Mouse (Mus musculus): ENCODE data around the gene Mlxipl. TPM values are rescaled to one million over a fixed set of nuclear protein-coding genes. Genes with fewer than 3 reads are reported as not detected.

Mlxipl gene
- polyA plus RNA-seq, 1 experiment, result 6.0 TPM

DNA sequence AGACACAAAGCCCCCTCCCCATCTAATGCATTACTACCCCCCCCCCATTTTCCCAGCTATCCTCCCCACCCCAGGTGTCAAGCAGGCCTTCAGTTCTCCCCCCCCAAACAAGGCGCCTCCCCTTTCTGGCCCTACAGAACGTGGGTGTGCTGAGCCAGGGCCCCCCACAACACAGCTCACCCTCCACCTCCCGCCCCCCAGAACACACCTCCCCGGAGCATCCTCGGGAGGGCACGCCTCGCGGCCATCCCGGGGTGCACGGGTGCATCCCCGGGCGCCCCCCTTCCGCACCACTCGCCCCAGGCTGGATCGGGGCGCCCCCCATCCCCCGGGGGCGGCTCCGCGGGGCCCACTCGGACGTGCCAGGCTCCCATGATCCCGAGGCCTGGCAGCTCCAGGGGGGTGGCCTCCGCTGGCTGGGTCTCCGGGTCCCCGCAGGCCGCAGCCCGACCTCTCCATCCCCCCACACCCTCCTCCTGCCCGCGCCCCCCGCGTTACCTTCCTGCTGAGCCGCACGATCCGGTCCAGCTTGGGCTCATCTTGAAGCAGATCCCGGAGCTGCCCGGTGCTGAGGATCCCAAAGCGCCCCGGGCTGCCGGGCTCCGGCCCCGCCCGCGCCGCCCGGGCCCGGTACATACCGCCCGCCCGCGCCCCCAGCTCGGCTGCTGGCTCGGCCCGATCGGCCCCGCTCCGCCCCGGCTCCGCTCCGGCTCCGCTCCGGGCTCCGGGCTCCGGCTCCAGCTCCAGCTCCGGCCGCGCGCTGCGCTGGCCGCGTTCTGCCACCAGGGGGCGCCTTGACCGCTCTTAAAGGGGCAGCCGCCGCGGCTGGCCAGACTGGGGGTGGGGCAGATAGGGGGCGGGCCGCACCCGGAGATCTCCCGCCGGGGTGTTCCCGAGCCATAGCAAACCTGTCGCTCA, 11.9 kb upstream of the Mlxipl start, which contains the start of gene Vps37d:
TSS of gene Vps37d (minus strand) at position 703 of the 918 bp plus-strand sequence.
- peak; percentile 69 to 97 for DNase-seq (ENCODE audit: extremely low spot score in 1 of 2, low spot score in 1 of 2)

DNA sequence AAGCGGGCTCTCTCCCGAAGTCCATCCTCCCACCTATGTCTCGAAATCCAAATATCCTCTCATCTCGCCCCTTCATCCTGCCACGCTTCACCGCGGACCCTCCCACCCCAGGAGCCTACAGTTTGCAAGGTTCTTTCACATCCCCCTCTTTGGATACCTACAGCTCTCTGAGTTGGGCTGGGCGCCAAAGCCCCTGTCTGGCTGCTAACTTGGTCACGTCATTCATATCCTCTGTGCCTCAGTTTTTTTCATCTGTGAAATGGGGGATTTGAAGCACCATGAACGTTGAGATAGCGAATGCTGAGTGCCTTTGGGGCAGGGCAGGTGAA, 11.2 kb upstream of the Mlxipl start:
- DNase-seq (ENCODE audit: extremely low spot score in 1 of 2, low spot score in 1 of 2), result no peak

DNA sequence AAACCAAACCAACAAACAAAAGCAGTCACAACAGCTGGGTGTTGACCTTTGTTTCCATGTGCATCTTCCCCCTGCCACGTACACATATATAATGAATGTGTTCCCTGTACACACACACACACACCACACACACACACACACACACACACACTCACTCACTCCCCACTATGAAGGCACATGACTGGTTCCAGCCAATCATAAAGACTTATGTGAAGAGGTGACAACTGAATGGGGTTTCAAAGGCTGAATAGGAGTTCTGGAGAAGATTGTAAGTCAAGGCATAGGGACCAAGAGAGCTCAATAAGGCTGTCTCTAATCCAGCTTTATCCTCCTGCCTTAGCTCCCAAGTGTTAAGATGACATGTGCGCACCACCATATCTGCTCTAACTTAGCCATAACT, 10.1 kb upstream of the Mlxipl start:
- DNase-seq (ENCODE audit: extremely low spot score in 1 of 2, low spot score in 1 of 2), result no peak

DNA sequence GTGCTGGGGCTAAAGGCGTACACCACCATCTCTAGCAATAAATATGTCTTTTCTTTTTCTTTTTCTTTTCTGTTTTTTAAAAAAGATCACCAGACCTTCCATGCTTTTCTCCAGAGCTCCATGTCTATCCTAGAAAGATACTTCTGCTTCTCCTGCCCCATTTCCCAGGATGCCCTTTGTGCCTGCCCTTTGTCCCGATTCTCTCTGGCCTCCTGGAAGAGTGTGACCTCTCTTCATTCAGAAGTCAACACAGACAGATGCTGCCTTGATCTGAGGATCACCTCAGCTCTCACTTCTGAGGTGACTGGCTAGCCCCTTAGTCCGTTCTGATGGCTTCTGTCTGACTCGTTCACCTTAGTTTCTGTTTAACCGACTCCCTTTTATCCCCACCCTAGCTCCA, 9.2 kb upstream of the Mlxipl start:
- no peak for DNase-seq (ENCODE audit: extremely low spot score in 1 of 2, low spot score in 1 of 2)

DNA sequence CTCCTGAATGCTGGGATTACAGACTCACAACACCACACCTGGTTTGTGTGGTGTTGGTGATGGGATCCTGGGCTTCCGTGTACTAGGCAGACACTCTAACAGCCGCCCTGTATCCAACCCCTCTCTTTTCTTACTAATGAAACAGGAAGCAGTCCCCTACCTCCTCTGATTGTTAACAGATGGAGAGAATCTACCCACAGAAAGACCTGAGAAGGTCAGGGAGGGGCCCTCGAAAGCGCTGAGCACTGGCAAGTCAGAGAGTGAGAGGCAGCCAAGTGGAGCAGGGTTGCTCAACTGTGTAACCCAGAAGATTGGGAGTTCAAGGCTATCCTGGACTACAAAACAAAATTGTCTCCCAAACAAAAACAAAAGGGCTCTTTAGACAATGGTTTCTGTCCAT, 2.8 kb upstream of the Mlxipl start:
- no peak for DNase-seq (ENCODE audit: extremely low spot score in 1 of 2, low spot score in 1 of 2)

DNA sequence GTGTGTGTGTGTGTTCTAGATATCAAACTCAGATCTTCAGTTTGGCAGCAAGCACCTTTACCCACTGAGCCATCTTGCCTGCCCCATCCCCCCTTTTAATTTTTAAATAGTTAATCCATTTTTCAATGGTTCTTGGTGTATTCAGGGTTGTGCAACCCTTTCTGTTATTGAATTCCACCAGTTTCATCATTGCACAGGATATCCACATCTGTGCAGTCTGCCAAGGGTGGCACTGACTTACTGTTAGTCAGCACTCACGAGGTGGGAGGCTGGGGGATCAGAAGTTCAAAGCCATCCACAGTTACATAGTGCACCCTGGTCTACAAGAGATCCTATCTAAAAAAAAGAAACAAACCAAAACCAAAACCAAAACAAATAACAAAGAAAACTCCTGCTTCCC, 11.3 kb downstream of the Mlxipl start:
- no peak for DNase-seq (ENCODE audit: extremely low spot score in 1 of 2, low spot score in 1 of 2)

DNA sequence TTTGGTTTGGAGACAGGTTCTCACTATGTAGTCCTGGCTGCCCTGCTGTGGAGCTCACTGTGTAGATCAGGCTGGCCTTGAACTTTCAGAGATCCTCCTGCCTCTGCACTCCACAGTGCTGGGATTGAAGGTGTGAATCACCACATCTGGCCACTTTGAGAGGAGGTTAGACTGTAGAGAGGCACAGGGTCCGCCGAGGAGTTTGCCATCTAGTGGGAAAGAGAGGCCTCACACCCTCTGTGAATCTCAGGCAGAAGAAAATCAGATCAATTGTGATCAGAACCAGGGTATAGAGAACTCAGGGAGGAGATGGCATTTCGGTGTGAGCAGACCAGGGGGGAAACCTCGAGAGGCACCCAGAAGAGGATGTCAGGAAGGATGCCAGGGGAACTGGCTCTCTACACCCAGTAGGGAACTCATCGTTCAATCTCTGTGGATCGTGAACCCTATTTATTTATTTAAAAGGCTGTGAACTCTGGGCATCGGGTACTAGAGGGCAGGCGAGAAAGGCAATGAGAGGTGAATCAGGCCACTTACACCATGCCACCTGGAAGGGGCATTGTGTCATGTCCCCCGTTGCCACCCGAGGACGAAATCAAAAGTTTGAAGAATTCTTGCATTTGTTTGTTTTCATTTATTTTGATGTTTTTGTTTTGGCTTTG, 14.4 kb downstream of the Mlxipl start:
- DNase-seq (ENCODE audit: extremely low spot score in 1 of 2, low spot score in 1 of 2), result no peak

DNA sequence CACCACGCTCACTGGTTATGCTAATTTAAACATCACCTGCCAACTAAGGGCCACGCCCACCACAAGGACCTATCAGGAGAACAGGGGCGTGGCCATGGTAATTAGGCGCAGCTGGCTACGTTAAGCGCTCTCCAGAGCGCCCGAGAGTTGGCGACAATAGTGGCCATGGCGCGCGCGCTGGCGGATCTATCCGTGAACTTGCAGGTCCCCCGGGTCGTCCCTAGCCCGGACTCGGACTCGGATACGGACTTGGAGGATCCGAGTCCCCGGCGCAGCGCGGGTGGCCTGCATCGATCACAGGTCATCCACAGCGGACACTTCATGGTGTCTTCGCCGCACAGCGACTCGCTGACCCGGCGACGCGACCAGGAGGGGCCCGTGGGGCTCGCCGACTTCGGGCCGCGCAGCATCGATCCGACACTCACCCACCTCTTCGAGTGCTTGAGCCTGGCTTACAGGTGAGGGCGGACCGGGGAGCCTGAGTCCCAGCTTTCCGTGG, 17.1 kb downstream of the Mlxipl start:
- peak; percentile 34 to 65 for DNase-seq (ENCODE audit: extremely low spot score in 1 of 2, low spot score in 1 of 2)

DNA sequence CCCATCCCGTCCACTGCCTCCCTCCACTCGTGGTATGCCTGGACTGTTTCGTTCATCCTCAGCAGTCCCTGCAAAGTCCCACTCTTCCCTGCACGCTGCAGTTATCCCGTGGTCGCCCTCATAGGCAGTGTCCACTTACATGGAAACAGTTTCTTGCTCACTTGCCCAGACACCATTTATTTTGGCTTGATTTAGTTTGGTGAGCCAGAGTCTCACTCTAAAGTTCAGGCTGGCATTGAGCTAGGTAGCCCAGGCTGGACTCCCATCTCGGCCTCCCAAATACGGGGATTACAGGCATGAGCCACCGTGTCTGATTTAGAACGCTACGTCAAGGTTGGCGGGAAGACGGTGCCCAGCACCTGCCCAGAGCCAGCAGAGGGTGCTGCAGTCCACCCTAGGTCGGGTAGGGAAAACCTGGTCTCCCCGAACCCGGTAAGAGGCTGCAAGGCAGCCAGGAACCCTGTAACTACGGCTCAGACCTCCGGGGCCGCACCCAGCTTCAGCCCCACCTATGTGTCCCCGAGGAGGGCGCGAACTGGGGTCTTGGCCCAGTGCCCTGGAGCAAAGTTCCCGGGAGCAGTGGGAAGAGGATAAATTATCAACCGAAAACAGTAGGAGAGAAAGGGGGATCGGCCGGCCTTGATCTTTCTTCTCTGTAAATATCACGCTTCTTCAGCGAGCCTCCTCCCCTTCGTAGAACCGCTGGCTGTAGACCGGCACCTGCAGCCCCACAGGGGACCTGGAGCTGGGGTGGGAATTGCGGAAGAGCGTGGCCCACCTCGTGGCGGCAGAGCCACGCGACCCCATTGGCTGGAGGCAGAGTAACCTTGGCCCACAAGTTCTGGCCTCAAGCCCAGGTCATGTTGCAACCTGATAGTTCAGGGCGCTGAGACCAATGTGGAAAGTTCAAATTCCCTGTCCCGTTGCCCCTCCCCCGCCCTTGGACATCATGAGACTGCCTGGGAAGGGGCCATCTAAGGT, 18.1 kb downstream of the Mlxipl start:
- peak in 1 of 2 experiments; percentile 15 for DNase-seq (ENCODE audit: extremely low spot score in 1 of 2, low spot score in 1 of 2)

DNA sequence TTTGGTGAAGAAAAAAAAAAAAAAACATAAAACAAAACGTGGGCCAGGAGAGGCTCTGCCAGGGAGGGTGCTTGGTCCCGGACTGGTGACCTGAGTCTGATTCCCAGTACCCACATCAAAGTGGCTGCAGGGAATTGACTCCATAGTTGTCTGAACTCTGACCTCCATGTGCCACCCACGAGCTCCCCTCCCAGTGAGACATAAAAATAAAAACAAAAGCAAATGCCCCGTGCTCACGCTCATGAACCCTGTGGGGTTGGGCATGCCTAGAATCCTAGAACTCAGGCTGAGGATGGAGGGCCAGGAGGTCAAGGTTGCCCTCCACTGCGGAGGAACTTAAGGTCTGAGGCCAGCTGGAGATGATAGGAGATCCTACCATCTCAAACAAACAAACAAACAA, 19.3 kb downstream of the Mlxipl start:
- DNase-seq (ENCODE audit: extremely low spot score in 1 of 2, low spot score in 1 of 2), result no peak

DNA sequence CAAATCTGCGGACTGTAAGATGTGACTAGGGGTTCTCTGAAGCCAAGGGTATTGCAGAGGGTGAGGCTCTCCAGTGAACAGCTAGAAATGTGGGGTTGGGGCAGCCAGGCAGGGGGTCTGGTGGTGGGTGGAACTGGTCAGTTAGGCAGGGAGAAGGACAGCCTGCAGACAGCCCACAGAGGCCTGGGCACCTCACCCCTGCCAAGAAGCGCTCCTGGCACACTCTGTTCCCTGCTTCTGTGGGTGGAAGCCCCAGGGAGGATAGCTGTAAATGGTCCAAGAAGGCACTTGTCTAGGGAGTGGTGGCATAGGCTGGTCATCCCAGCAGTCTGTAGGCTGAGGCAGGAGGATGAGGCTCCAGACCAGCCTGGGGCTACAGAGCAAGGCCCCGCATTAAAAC, 19.7 kb downstream of the Mlxipl start:
- DNase-seq (ENCODE audit: extremely low spot score in 1 of 2, low spot score in 1 of 2), result no peak

DNA sequence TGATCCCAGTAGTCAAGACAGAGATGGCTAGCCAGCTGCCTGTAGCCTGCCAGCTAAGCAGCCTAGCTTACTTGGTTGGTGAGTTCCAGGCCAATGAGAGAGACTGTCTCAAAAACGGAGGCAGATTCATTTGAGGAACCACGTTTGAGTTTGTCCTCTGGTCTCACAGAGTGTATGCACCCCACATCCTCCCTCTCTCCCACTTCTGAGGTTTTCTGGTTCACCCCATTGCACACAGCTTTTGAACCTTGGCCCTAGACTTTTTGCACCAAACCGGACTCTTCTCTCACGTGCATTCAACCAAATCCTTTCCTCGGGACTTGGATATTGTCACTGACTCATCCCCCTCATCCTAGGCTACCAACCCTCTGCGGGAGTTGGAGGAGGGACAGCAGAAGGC, 20.3 kb downstream of the Mlxipl start:
- DNase-seq (ENCODE audit: extremely low spot score in 1 of 2, low spot score in 1 of 2), result no peak

DNA sequence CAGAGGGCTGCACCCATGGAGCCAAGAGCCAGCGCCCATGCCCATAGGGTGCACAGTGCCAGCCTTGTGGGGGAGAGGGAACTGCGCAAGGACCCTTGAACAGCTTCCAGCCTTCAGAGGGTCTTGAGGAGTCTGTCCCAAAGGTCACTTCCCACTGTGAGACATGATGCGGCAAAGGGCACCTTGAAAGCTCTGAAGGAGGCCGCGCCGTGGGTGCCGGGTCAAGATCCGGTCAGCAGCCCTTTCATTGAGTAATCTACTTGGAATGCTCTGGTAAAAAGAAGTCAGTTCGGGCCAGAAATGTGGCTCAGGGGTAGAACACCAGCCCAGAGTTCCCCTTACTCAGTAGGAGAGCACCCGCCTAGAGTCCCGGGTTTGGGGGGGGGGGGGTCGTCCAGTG, 24.1 kb downstream of the Mlxipl start:
- no peak for DNase-seq (ENCODE audit: extremely low spot score in 1 of 2, low spot score in 1 of 2)

DNA sequence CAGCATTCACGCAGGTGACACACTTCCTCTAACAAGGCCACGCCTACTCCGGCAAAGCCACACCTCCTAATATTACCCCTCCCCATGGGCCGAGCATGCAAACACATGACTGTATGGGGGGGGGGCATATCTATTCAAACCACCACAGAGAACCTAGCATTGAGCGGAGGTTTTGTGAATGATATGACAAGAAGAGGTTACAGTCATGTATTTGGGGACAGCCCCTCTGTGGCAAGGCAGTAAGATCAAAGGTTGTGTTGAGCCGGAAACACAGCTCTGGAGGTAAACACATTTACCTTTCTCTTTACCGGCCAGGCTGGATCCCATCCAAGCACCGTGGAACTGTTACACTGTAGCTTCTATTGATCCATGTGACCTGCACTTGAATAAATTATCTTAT, 25.6 kb downstream of the Mlxipl start:
- DNase-seq (ENCODE audit: extremely low spot score in 1 of 2, low spot score in 1 of 2), result no peak

DNA sequence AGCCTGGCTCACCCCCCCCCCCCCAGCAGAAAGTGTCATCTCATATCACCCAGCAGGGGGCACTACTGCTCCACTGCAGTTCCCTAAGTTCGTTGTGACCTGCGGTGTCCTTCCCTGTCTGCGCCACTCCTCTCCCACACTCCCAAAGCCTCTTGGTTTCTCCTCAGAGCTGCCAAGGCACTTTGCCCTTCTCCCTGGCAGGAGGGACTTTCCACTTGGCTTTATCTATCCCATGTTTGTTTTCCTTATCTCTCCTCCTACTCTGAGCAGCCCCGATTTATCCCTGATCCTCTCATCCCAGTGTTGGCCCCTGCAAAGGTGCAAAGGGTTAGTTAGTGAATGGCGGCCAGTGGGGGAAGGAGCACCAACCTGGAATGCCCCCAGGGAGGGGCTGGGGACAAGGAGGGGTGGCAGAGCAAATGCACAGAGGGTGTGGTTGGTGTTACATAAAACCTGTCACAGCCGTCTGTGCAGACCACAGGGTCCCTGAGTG, 28.9 kb downstream of the Mlxipl start:
- peak in 1 of 2 experiments; percentile 62 for DNase-seq (ENCODE audit: extremely low spot score in 1 of 2, low spot score in 1 of 2)

DNA sequence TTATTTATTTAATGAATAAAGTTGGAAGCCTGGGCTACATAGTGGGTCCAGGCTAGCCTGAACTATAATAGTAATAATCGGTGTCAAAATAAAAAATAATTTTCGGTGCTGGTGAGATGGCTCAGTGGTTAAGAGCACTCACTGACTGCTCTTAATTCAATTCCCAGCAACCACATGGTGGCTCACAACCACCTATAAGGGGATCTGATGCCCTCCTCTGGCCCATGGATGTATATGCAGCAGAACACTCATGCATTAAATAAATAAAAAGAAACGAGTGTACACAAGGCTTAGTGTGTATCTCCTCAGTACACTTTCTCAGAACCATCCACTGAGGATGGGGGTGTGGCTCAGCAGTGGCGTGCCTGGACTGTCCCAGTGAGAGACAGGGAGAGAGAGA, 31.1 kb downstream of the Mlxipl start:
- no peak for DNase-seq (ENCODE audit: extremely low spot score in 1 of 2, low spot score in 1 of 2)

DNA sequence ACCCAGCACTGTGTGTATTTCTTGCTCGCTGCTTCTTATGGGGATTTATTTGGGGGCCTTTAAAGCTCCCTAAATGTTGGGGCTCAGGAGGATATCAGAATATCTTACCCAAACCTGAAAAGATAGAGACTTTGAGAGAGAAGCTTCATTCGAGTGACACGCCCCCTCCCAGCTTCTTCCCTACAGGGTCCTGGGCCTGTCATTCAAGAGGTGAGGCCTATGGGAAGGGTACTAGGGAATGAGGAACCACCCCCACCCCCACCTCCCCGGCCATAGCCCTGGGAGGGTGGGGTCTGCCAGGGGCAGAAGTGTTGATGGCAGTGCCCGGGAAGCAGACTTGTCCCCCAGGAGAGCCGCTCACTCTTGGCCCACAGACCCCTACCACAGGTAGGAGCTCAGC, 36.4 kb downstream of the Mlxipl start:
- DNase-seq (ENCODE audit: extremely low spot score in 1 of 2, low spot score in 1 of 2), result no peak

DNA sequence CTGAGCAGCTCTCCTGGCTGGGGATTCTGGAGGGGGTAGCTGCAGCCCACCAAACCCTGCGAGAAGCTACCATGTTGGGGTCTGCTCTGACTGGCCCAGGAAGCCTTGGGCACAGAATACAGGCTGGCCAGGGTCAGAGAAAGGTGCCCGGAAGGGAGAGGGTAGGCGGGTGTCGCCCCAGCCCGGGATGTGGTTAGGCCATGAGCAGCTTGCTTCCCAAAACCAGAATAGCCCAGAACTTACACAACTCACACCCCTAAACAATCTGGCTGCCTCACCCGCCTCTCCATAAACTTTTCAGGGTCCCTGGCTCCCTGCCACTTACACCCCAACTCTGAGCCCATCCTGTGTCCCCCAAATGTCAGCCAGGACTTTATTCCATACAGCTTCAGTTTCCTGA, 38.0 kb downstream of the Mlxipl start:
- no peak for DNase-seq (ENCODE audit: extremely low spot score in 1 of 2, low spot score in 1 of 2)

DNA sequence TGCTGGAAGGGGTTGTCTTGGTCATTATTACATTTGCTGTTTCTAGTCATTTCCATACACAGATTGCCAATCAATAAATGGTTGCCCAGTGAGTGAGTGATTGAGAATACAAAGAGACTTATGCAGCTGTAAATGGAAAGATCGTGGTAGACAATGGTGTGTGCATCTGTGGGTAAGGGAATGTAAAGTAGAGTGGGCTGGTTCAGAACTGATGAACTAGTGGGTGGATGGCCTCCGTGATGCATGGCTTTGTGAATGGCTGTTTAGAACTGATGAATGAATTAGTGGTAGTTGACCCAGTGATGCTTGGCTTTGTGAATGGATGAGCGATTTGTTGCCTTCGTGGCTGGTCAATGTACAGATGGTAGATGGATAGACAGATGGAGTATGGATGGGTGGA, 40.1 kb downstream of the Mlxipl start:
- DNase-seq (ENCODE audit: extremely low spot score in 1 of 2, low spot score in 1 of 2), result no peak

DNA sequence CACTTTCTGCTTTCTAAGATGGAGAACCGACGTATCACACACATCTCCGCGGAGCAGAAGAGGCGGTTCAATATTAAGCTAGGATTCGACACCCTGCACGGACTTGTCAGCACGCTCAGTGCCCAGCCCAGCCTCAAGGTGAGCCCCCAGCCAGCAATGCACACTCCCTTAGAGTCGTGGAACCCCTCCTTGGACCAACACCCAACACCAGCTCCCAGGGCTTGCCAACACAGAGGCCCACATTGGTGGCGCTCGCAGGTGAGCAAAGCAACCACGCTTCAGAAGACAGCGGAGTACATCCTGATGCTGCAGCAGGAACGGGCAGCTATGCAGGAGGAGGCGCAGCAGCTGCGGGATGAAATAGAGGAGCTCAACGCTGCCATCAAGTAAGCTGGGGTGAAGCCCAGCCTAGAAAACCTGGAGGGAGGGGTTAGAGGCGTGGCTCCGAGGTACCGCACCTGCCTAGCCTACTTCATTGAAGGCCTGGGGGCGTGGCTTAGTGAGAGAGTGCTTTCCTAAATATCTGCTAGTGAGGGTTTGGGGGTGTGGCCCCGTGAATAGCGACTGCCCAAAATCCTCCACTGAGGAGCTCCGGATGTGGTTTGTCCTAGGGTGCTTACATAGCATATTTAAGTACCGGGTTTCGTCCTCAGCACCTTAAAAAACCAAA, 44.2 kb downstream of the Mlxipl start:
- DNase-seq (ENCODE audit: extremely low spot score in 1 of 2, low spot score in 1 of 2), result peak in 1 of 2 experiments; percentile 35

All from frontal cortex, adult 2 months (tissue).